Mouse (Mus musculus) heart, postnatal 25 days (tissue): ENCODE results near the gene Tigit. TPM values are rescaled to one million over a fixed set of nuclear protein-coding genes. Genes with fewer than 3 reads are reported as not detected.
A peak's percentile ranks its signal among the peaks of the same experiment; 100 is the strongest.

Source experiments
- DNase-seq: peaks from one replicate; pipeline ENCODE4 v3.0.0; 2022; ENCODE audit warnings: low spot score
- intact Hi-C: fragments of 180-260 bp; cut with DNase I; formaldehyde crosslinking; loops from one replicate; pipeline ENCODE4 v1.15.1; 2025
- microRNA-seq: library from miRNA; unstranded; fragments of <30 nt; microRNA quantifications from one replicate; pipeline ENCODE4 v1.2.0, GENCODE M21; 2022
- total RNA-seq, 2 experiments: library from RNA; stranded (reverse); gene quantifications; 2 replicates each; pipeline ENCODE4 v1.2.3; 2021

Tigit gene
- total RNA-seq, 2 experiments from 2014 or later = not detected

DNA sequence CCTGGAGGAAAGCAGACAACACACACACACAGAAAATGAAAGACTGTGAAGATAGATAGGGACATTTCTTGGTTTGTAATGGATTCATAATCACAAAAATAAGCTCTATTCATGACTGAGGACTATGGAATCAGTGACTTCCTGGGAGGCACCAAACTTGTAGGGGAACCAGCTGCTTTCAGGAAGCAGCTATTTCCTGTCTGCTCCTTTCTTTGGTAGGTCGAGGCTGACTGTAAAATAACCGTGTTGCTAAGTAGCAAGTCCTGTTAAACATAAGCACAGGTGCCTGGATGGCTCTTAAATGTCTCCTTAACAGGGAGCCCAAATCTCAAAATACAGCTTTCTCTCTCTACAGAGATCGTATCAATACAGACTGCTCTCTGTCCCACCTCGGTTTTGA is 39.1 kb downstream of the Tigit start:
- intact Hi-C loops = no loop called here
- no peak for DNase-seq

DNA sequence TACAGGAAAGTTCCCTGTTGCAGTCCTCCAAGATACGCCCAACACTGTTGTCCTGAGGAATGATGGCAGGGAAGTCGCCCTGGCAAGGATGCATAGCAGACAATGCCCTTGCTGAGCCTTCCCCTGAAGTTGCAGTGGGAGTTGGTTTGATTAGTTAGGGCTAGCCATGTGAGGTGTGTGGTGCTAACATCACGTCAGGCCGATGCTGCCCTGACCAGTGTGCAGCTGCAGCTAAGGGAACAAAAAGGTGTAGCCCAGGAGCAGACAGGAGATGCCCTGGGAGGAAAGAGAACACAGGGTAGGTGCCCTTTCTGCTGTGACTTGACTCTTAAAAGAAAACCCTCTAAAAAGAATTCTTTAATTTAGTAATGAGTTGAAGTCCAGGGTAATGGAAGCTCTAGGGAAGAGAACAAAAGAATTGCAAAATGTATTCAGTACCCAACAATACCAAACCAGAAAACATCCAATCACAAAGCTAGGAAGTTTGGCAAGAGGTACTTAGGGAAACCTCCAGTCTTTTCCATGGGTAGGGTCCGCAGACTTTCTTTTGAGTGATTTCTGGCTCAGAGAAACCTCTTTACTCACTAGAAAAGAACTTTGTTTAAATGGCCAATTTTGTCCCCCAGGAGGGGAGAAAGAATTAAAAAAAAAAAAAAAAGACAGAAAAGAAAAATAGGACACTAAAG is 40.5 kb downstream of the Tigit start:
- DNase-seq = no peak
- intact Hi-C loops = no loop called here

DNA sequence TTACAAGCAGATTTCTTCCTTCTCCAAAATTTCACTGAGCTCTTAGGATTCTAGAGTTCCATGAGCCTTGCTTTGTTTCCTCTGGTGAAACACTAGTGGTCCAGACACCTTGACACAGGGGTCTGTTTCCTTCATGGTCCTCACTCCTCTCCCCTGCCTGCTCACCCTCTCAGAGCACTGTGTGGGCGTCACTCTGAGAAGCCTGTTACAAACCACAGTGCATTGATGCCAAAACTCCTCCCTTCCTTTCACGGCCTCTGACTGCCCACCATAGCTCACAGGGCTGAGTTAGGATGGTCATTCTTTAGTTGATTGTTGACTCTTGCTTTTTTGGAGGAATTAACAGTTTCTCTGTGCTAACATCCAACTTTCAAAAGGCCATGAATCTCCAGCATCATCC is 43.6 kb downstream of the Tigit start:
- no peak for DNase-seq
- intact Hi-C loops = no loop called here

DNA sequence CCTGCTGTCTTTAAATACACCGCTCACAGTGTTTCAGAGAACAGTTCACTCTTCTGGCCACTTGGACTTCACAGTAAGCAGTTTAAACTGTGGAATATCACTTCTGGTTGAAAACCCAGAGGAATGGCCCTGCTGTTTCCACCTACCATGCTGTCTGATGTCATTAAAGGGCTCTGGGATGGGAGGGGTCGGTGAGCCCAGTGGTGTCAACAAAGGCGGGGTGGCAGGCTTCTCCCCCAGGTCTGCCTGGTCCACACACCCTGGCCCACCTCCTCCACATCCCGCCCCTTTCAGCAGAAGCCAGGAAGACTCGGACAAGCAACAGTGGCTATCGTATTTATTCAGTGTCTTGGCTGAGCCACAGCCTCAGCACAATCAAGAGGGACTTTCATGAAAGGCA is 44.7 kb downstream of the Tigit start:
- no peak for DNase-seq
- intact Hi-C loops = no loop called here

DNA sequence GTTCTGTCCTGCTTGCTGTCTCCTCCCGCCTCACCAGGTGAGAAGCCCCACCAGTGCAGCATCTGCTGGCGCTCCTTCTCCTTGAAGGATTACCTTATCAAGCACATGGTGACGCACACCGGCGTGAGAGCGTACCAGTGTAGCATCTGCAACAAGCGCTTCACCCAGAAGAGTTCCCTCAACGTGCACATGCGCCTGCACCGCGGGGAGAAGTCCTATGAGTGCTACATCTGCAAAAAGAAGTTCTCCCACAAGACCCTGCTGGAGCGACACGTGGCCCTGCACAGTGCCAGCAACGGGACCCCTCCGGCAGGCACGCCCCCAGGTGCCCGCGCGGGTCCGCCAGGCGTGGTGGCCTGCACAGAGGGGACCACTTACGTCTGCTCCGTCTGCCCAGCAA is 45.7 kb downstream of the Tigit start:
- DNase-seq = no peak
- intact Hi-C loops = no loop called here

DNA sequence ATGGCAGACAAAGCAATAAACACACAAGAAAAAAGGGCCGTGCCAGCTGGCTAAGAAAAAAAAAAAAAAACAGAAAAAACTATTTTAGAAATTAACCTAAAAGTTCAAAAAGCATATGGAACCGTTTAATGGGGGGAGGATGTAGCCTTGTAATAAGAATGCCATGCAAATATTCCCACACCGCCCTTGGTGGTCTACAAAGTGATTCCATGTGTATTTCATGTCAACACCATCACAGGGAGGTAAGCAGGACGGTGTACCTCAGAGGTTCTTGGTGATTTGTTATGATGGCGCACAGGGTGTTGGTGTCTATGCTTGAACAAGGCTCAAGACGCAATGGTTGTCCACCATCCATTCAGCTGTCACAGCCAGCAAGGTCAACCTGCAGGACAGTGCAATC is 46.6 kb downstream of the Tigit start:
- intact Hi-C loops = no loop called here

DNA sequence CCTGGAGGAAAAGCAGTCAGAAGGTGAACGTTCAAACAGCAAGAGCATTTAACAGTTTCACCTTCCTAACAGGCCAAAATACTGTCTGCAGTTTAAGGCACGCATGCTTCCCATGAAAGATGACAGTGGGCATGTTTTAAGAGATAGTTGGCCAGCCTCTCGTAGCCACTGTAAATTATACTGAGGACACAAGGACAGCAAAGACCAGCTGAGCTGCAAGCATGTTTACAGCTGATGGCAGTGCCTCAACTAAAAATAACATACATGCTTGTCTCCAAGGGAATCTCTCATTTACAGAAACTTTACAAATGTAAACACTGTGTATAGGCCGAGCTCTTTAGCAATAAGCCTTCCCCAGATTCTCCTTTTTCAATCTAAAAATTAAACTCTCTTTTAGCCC is 47.6 kb downstream of the Tigit start:
- intact Hi-C loops = no loop called here
- DNase-seq = no peak

More for the DNA sequence above, 46.6 kb downstream of the Tigit start:
- DNase-seq = no peak

DNA sequence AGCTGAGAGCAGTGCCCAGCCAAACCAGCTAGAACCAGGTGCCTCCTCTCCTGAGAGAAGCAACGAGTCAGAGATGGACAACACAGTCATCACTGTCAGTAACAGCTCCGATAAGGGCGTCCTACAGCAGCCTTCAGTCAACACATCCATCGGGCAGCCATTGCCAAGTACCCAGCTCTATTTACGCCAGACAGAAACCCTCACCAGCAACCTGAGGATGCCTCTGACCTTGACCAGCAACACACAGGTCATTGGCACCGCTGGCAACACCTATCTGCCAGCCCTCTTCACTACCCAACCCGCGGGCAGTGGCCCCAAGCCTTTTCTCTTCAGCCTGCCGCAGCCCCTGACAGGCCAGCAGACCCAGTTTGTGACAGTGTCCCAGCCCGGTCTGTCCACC is 53.6 kb downstream of the Tigit start:
- intact Hi-C loops = no loop called here
- peak; percentile 27 for DNase-seq

DNA sequence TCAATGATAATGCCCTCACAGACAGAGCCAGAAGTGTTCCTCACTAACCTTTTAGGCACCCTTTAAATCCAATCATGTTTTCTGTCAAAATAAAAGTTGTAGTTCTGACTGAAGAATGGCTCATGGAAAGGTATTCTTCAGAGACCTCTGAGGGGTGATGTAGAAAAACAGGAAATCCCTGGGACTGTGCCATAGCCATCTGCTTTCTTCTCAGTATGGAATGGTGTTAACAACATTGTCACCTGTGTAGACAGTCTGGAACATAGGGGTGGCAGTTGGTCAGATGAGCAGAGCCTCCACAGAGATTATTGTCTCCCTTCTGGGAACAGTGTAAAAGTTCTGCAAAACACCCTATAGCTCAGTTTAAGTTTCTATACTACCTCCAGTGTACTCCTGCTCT is 55.9 kb downstream of the Tigit start:
- DNase-seq = no peak
- intact Hi-C loops = no loop called here

DNA sequence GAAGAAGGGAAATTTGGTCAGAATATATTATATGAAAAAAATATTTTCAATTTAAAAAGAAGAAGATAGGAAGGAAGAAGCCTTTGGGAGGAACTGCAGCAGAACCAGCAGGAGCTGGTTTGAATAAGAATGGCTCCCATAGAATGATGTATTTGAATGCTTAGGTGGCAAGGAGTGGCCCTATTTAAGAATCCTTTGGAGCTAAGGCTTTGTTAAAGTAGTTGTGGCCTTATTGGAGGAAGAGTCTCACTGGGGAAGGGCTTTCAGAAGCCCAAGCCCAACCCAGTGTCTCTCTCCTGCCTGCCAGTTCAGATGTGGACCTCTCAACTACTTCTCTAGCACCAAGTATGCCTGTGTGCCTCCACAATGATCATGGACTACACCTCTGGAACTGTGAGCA is 56.9 kb downstream of the Tigit start:
- intact Hi-C loops = no loop called here
- DNase-seq = no peak

DNA sequence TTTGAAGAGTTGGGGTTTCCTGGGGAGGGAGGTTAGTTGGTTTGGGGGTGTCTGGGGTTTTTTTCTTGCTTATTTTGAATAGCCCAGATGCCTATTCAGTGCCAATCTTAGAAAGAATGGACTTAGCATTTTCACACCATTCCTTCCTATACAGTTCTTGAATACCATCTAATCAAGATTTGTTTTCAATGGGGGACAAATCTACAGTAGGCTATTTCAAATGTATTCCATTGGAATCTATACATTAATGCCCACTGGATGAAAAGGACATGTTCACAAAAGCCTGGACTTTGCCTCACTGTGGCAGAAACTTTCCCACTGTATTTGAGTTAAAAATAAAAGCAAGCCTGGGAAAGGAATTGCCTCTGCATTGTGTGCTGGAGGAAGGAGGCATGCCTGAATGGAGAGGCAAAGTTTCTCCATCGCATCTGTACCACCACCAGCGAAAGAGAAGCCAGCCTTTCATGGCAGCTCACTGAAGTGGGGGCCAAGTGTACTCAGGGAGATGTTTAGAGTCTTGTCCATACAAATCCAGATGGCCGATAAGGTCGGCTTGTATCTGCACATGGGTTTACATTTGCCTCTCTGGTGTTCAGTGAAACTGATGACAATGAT is 59.4 kb downstream of the Tigit start:
- intact Hi-C loops = no loop called here
- DNase-seq = no peak

DNA sequence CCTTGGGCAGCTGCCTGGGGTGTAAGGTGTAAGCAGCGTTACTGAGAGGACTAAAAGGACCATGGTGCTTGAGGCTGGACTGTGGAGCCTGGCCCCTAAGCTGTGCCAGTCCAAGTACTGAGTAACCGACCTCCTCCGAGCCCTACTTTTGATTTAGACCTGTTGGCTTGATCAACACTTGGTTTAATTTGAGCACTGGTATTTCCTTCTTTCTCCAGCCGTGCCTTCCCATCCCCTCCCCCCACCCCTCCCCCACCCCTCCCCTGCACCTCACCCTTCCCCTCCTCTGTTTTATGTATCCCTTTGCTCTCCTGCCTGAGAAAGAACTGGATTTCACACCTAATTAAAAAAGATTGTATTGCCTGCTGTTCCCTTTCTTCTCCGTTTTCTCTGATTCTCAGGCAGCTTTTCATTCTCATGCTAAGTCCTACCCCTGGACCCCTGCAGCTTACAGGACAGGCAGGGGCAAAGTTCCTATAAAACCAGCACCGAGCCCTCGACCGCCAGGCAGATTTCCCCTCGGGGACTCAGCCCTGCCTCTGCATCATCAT is 60.3 kb downstream of the Tigit start:
- intact Hi-C loops = no loop called here
- DNase-seq = no peak

DNA sequence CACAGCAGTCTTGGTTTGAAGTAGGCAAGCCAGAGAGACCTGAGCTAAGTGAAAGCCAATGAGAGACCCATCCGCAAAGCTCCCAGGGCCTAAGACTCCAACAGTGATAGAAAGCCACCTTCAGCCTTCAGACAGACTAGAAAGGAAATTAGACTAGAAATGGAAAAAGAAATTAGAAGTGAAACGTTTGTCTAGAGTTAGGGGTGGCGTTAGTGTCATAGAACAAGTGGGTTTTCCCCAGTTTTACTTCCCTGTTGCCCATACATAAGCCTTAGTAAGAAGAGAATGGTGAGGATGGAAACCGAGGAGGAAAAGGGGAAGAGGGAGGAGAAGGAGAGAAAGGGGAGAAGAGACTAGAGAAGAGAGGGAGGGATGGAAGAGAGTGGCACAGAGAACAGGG is 61.4 kb downstream of the Tigit start:
- DNase-seq = no peak
- intact Hi-C loops = no loop called here

DNA sequence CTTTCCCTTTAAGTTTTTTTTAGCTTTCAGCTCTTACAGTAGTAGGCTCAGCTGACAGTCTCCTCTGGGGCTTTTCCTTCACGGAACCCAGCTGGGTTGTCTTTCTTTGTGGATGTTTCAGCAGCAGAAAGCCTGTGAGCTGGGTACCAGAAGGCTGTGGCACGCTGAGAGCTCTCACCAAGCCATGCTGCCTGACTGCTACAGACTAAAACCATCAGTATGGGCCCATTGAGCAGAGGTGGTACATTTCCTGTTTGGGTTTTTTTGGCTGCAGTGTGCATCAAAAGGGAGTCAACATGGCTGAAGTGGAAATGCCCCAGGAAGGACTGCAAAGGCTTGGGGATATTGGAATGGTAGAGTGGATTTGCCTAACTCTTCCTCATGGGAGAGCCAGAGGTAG is 64.2 kb downstream of the Tigit start:
- DNase-seq = no peak
- intact Hi-C loops = loop anchor here (10.0 kb wide), 3 partner anchors 435 to 1325 kb away; no protein-coding TSS in a partner anchor

Small RNA genes lying within 50 kb of the gene (microRNA-seq; reads per million reads assigned to microRNA genes)
- gene Mir568 = not detected

Other genes with a start within 250 kb of the Tigit start
- gene Drd3, start 89.9 kb upstream of the Tigit start, total RNA-seq = not detected
- 1 to 10 TPM; 2.2 to 3.3 TPM for gene Ccdc191, start 225.7 kb upstream of the Tigit start, total RNA-seq